In genomic region chr15:18904131-18904530, GRCm38 (mm10) we compare ENCODE assay signal across 16 mouse cellular contexts.
"Had no signal": no experiment of that assay in that cellular context is flagged by ENCODE, and none has a peak within 500 bp of the region (broad histone marks: within the 10 kb centered on the region; RNA-seq: fewer than 3 reads in every experiment).

No protein-coding gene starts in this region.

- H3K27ac ChIP-seq: lung, embryonic 15.5 days; macrophage; midbrain, embryonic 13.5 days; midbrain, embryonic 15.5 days; neural tube, embryonic 12.5 days; stomach, embryonic 15.5 days; stomach, postnatal 0 days had no signal

- H3K4me2 ChIP-seq: lung, embryonic 15.5 days; midbrain, embryonic 11.5 days; midbrain, embryonic 13.5 days; midbrain, embryonic 15.5 days; neural tube, embryonic 12.5 days; stomach, embryonic 15.5 days had no signal

- H3K36me3 ChIP-seq: lung, embryonic 15.5 days; midbrain, embryonic 13.5 days; midbrain, embryonic 15.5 days; neural tube, embryonic 12.5 days; stomach, embryonic 15.5 days had no signal

- H3K4me3 ChIP-seq: lung, embryonic 15.5 days; megakaryocyte, embryonic 14.5 days; midbrain, embryonic 13.5 days; midbrain, embryonic 15.5 days; neural tube, embryonic 12.5 days; stomach, embryonic 15.5 days had no signal

- H3K9ac ChIP-seq: lung, embryonic 15.5 days; midbrain, embryonic 13.5 days; midbrain, embryonic 15.5 days; neural tube, embryonic 12.5 days; stomach, embryonic 15.5 days had no signal

- H3K4me1 ChIP-seq: lung, embryonic 15.5 days; megakaryocyte, embryonic 14.5 days; midbrain, embryonic 13.5 days; midbrain, embryonic 15.5 days; neural tube, embryonic 12.5 days; stomach, embryonic 15.5 days had no signal

- H3K9me3 ChIP-seq: lung, embryonic 15.5 days; megakaryocyte, embryonic 14.5 days; midbrain, embryonic 13.5 days; midbrain, embryonic 15.5 days; neural tube, embryonic 12.5 days; stomach, embryonic 15.5 days had no signal

- ATAC-seq: lung, postnatal 0 days; midbrain, embryonic 13.5 days; midbrain, embryonic 15.5 days had no signal

- H3K27me3 ChIP-seq: lung, embryonic 15.5 days; megakaryocyte, embryonic 14.5 days; midbrain, embryonic 13.5 days; midbrain, embryonic 15.5 days; neural tube, embryonic 12.5 days; stomach, embryonic 15.5 days had no signal

- DNase-seq: lung, postnatal 14 days; lung, postnatal 36 days; right cerebral cortex, postnatal 14 days; thymus, adult 2 months; thymus, postnatal 25 days; thymus, postnatal 4 days had no signal
